Mouse (Mus musculus) CH12.LX (cell line): ENCODE data around the gene Myo16. TPM values are rescaled to one million over a fixed set of nuclear protein-coding genes. Genes with fewer than 3 reads are reported as not detected.

Source experiments
- DNase-seq: peaks from one replicate; pipeline ENCODE4 v3.0.0-alpha.2; 2013; ENCODE audit errors: extremely low read depth
- H3K27ac ChIP-seq: 2 replicates; pipeline ENCODE4 v1.5.1; 2012; ENCODE audit warnings: low read depth, mild to moderate bottlenecking, control low read depth, moderate library complexity; ENCODE audit not compliant: insufficient read depth
- H3K27me3 ChIP-seq: replicated peaks from 2 replicates; pipeline ENCODE3; 2012; ENCODE audit warnings: inconsistent platforms
- H3K36me3 ChIP-seq, 2 experiments: replicated peaks in 1 of 2; 2 replicates each; pipeline versions ENCODE3 to v1.6.1; 2012; ENCODE audit warnings: inconsistent platforms in 1 of 2, low read length in 1 of 2, mild to moderate bottlenecking in 1 of 2, mixed read lengths in 1 of 2, moderate library complexity in 1 of 2; ENCODE audit not compliant: control insufficient read depth in 1 of 2, insufficient read depth in 1 of 2
- H3K4me1 ChIP-seq, 2 experiments: 2 replicates each; pipeline ENCODE4 v1.6.1; 2012; ENCODE audit warnings: inconsistent platforms in 1 of 2, moderate library complexity in 1 of 2; ENCODE audit not compliant: insufficient read depth in 2 of 2, control insufficient read depth in 1 of 2
- H3K4me2 ChIP-seq: 2 replicates; pipeline ENCODE4 v1.6.1; 2012; ENCODE audit warnings: low read depth, mild to moderate bottlenecking, control low read depth; ENCODE audit not compliant: poor library complexity, insufficient read depth, severe bottlenecking
- H3K4me3 ChIP-seq, 3 experiments: fragments of 150-350 bp in 1 of 3; sonication (generic) in 1 of 3; replicated peaks in 1 of 3; 2 replicates each; pipeline versions ENCODE3 to v1.5.1; 2011 to 2012; ENCODE audit warnings: low read depth in 2 of 3, low read length in 2 of 3, mild to moderate bottlenecking in 2 of 3, moderate library complexity in 2 of 3, control low read depth in 1 of 3, improper control_type of control experiment in 1 of 3, inconsistent platforms in 1 of 3, mixed read lengths in 1 of 3; ENCODE audit not compliant: poor library complexity in 1 of 3
- H3K79me2 ChIP-seq: replicated peaks from 2 replicates; pipeline ENCODE4 v1.6.1; 2012; ENCODE audit warnings: mild to moderate bottlenecking, moderate library complexity; ENCODE audit not compliant: control insufficient read depth, poor library complexity, insufficient read depth, severe bottlenecking; ENCODE audit errors: extremely low read depth
- H3K9ac ChIP-seq: 2 replicates; pipeline ENCODE4 v1.6.1; 2012; ENCODE audit warnings: low read depth, mild to moderate bottlenecking, control low read depth, moderate library complexity; ENCODE audit not compliant: insufficient read depth
- H3K9me3 ChIP-seq: replicated peaks from 2 replicates; pipeline ENCODE3; 2012; ENCODE audit warnings: low read length, inconsistent platforms, mixed read lengths
- CHD1 ChIP-seq: IDR thresholded peaks from 2 replicates; pipeline ENCODE4 v1.6.1; 2012; ENCODE audit warnings: low read depth, low read length, improper control_type of control experiment, inconsistent platforms
- CTCF ChIP-seq, 2 experiments: IDR thresholded peaks in 1 of 2; conservative IDR thresholded peaks in 1 of 2; 2 replicates each; pipeline ENCODE4 v1.5.1; 2011 to 2012; ENCODE audit warnings: low read depth in 2 of 2, low read length in 2 of 2, improper control_type of control experiment in 1 of 2, inconsistent platforms in 1 of 2, mild to moderate bottlenecking in 1 of 2, moderate library complexity in 1 of 2
- E2F4 ChIP-seq: IDR thresholded peaks from 2 replicates; pipeline ENCODE4 v1.6.1; 2011; ENCODE audit warnings: low read depth, low read length, improper control_type of control experiment; ENCODE audit not compliant: insufficient replicate concordance
- EP300 ChIP-seq: IDR thresholded peaks from 2 replicates; pipeline ENCODE4 v1.6.1; 2011; ENCODE audit warnings: low read length, improper control_type of control experiment
- ETS1 ChIP-seq: conservative IDR thresholded peaks from 2 replicates; pipeline ENCODE4 v1.6.1; 2012; ENCODE audit warnings: low read depth, mild to moderate bottlenecking, inconsistent platforms, low read length, improper control_type of control experiment, moderate library complexity
- HCFC1 ChIP-seq: IDR thresholded peaks from 2 replicates; pipeline ENCODE4 v1.6.1; 2012; ENCODE audit warnings: low read depth, mild to moderate bottlenecking, inconsistent platforms, low read length, improper control_type of control experiment
- JUN ChIP-seq: IDR thresholded peaks from 2 replicates; pipeline ENCODE4 v1.6.1; 2011; ENCODE audit warnings: low read depth, mild to moderate bottlenecking, low read length, improper control_type of control experiment, moderate library complexity; ENCODE audit not compliant: insufficient read depth
- JUND ChIP-seq: conservative IDR thresholded peaks from 2 replicates; pipeline ENCODE4 v1.6.1; 2011; ENCODE audit warnings: low read depth, low read length, improper control_type of control experiment
- MAFK ChIP-seq: IDR thresholded peaks from 2 replicates; pipeline ENCODE4 v1.6.1; 2011; ENCODE audit warnings: low read length, improper control_type of control experiment; ENCODE audit not compliant: insufficient replicate concordance
- MAZ ChIP-seq: IDR thresholded peaks from 2 replicates; pipeline ENCODE4 v1.6.1; 2012; ENCODE audit warnings: low read depth, mild to moderate bottlenecking, inconsistent platforms, low read length, improper control_type of control experiment, moderate library complexity
- MEF2A ChIP-seq: IDR thresholded peaks from 2 replicates; pipeline ENCODE4 v1.6.1; 2014; ENCODE audit warnings: low read depth, mild to moderate bottlenecking, inconsistent platforms, low read length, improper control_type of control experiment, borderline replicate concordance
- MXI1 ChIP-seq: IDR thresholded peaks from 2 replicates; pipeline ENCODE4 v1.6.1; 2011; ENCODE audit warnings: mild to moderate bottlenecking, low read depth, low read length, improper control_type of control experiment
- MYC ChIP-seq: IDR thresholded peaks from 2 replicates; pipeline ENCODE4 v1.6.1; 2011; ENCODE audit warnings: low read depth, mild to moderate bottlenecking, improper control_type of control experiment, low read length
- NELFE ChIP-seq: IDR thresholded peaks from 2 replicates; pipeline ENCODE4 v1.6.1; 2011; ENCODE audit warnings: low read depth, low read length, improper control_type of control experiment
- POLR2A ChIP-seq: IDR thresholded peaks from 2 replicates; pipeline ENCODE4 v1.6.1; 2011; ENCODE audit warnings: low read depth, mild to moderate bottlenecking, improper control_type of control experiment, low read length
- POLR2AphosphoS2 ChIP-seq: IDR thresholded peaks from 2 replicates; pipeline ENCODE4 v1.6.1; 2011; ENCODE audit warnings: low read depth, low read length, improper control_type of control experiment
- RAD21 ChIP-seq: IDR thresholded peaks from 2 replicates; pipeline ENCODE4 v1.6.1; 2011; ENCODE audit warnings: low read depth, mild to moderate bottlenecking, low read length, improper control_type of control experiment, moderate library complexity
- SMC3 ChIP-seq: IDR thresholded peaks from 2 replicates; pipeline ENCODE4 v1.6.1; 2011; ENCODE audit warnings: low read depth, low read length, improper control_type of control experiment
- TBP ChIP-seq: conservative IDR thresholded peaks from 2 replicates; pipeline ENCODE4 v1.6.1; 2011; ENCODE audit warnings: low read depth, low read length, improper control_type of control experiment
- TCF12 ChIP-seq: IDR thresholded peaks from 2 replicates; pipeline ENCODE4 v1.6.1; 2014; ENCODE audit warnings: low read depth, mild to moderate bottlenecking, inconsistent platforms, low read length, improper control_type of control experiment
- UBTF ChIP-seq: IDR thresholded peaks from 2 replicates; pipeline ENCODE4 v1.6.1; 2012; ENCODE audit warnings: low read depth, mild to moderate bottlenecking, inconsistent platforms, low read length, improper control_type of control experiment, moderate library complexity
- USF2 ChIP-seq: conservative IDR thresholded peaks from 2 replicates; pipeline ENCODE4 v1.6.1; 2011; ENCODE audit warnings: low read depth, low read length, improper control_type of control experiment
- ZC3H11A ChIP-seq: IDR thresholded peaks from 2 replicates; pipeline ENCODE4 v1.6.1; 2012; ENCODE audit warnings: low read depth, mild to moderate bottlenecking, inconsistent platforms, low read length, improper control_type of control experiment
- ZKSCAN1 ChIP-seq: IDR thresholded peaks from 2 replicates; pipeline ENCODE4 v1.6.1; 2012; ENCODE audit warnings: low read depth, inconsistent platforms, low read length, improper control_type of control experiment, borderline replicate concordance
- dilution Hi-C: fragments of 300-500 bp; cut with MboI; formaldehyde crosslinking; loops from 2 replicates; pipeline ENCODE4 v1.14.3; 2020; ENCODE audit warnings: low sequenced_read_pairs; ENCODE audit not compliant: extremely low pct_unique_long_range_greater_than_20kb, extremely low pct_ligation_motif_present
- in situ Hi-C: fragments of 300-500 bp; cut with MboI; formaldehyde crosslinking; loops from 3 replicates; pipeline ENCODE4 v1.14.3; 2019; ENCODE audit warnings: low sequenced_read_pairs, low pct_ligation_motif_present, low pct_unique_long_range_greater_than_20kb, mixed read lengths
- polyA plus RNA-seq: library from polyadenylated mRNA; unstranded; fragments of >175 nt; gene quantifications from 2 replicates; pipeline ENCODE4 v1.2.1, GENCODE M21; 2012; ENCODE audit warnings: low read depth; ENCODE audit not compliant: insufficient read length
- total RNA-seq, 2 experiments: library from RNA; depleted of rRNA; stranded (reverse); fragments of 300-350 nt in 1 of 2; fragments of >200 nt in 1 of 2; gene quantifications; 2 replicates each; pipeline ENCODE4 v1.2.3; 2012 to 2014

The Myo16 gene
- total and polyA plus RNA-seq, 3 experiments = not detected

GRCm38 (mm10) chr8:10234516-10234915, 80.8 kb downstream of the Myo16 start:
- no peaks in the 10 kb centered on the region for H3K9me3 ChIP-seq
- no peaks in the 10 kb centered on the region for H3K36me3 ChIP-seq
- H3K9ac ChIP-seq = no peak overlapping the region
- H3K27me3 ChIP-seq = no peaks in the 10 kb centered on the region
- in situ Hi-C loops = no loop called here
- no peak overlapping the region for H3K4me2 ChIP-seq
- H3K4me1 ChIP-seq = peaks cover 0 to 4% of the 10 kb centered on the region in 2 experiments; a peak in 1 of 4 replicates
- H3K27ac ChIP-seq = no peak overlapping the region
- DNase-seq = no peak
- H3K79me2 ChIP-seq = no peaks in the 10 kb centered on the region
- H3K4me3 ChIP-seq = no peak overlapping the region
- TF ChIP-seq ETS1 (no peak), E2F4 (no peak), ZKSCAN1 (no peak), EP300 (no peak), USF2 (no peak), SMC3 (no peak), MAFK (no peak), MEF2A (no peak), MAZ (no peak), UBTF (no peak), POLR2A (no peak), NELFE (no peak), MYC (no peak), POLR2AphosphoS2 (no peak), TCF12 (no peak), JUND (no peak), MXI1 (no peak), CTCF (conservative IDR thresholded peaks at IDR 0.05 in 1 of 2, IDR thresholded peaks at IDR 0.05 in 1 of 2; ENCODE audit: low read depth in 2 of 2, low read length in 2 of 2) (no peak)
- TF ChIP-seq, all 38 proteins: peak for 0
- dilution Hi-C loops = no loop called here

- Histone ChIP-seq H3K4me3 (no peak overlapping the region), H3K27me3 (no peaks in the 10 kb centered on the region), H3K27ac (no peak overlapping the region), H3K36me3 (no peaks in the 10 kb centered on the region), H3K79me2 (no peaks in the 10 kb centered on the region), H3K4me1 (peaks cover 0 to 13% of the 10 kb centered on the region in 2 experiments; a peak in 2 of 4 replicates), H3K9ac (no peak overlapping the region), H3K4me2 (no peak overlapping the region), H3K9me3 (no peaks in the 10 kb centered on the region)
- in situ Hi-C loops = no loop called here
- dilution Hi-C loops = no loop called here
- no peak for DNase-seq
- no peak for TF ChIP-seq JUN
- TF ChIP-seq TCF12 = no peak
- TF ChIP-seq POLR2AphosphoS2 = no peak
- TF ChIP-seq USF2 = no peak
- no peak for TF ChIP-seq RAD21
- no peak for TF ChIP-seq CHD1
- no peak for TF ChIP-seq NELFE
- no peak for TF ChIP-seq TBP
- TF ChIP-seq E2F4 = no peak
- TF ChIP-seq MXI1 = no peak
- TF ChIP-seq MYC = no peak
- no peak for TF ChIP-seq MEF2A
- no peak for TF ChIP-seq JUND
- no peak for TF ChIP-seq HCFC1
- TF ChIP-seq ZC3H11A = no peak
- no peak for TF ChIP-seq ZKSCAN1
- no peak for TF ChIP-seq ETS1
These were observed 89.6 kb downstream of the Myo16 start for GRCm38 (mm10) chr8:10243344-10243743.
